In the genomic region with DNA sequence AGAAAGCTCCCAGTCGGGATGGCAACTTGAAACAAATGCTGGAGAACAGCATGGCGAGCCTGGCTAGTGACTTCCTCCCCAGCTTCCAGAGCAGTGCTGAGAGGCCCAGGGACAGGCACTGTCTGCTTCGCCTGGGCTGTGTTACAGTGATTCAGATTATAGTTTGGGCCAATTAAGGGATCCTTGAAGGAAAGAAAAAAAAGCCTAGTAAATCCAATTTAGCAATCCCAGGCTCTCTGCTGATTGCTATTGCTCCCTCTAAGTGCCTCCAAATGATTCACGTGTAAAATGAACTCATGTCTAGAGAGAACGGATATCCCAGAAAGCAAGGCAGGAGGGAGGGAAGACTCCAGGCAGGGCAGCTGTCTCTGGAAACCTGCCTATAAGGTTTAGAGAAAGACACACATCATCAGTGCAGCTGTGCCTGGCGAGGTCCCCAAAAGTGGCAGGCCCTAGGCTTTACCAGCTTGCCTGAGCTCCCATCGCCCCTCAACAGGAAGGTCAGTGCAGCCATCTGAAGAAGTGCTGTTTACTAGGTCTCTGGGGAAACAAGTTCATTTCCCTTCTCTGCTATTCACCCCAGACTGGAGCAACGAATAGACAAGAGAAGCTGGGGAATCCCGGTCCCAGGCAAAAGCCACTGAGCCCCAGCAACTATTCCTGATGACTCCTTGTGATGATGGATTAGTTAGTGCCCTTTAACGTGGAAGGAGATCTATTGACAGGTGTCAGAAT, we compare ENCODE assay signal across 15 mouse cellular contexts. TPM values are rescaled to one million over a fixed set of nuclear protein-coding genes. Genes with fewer than 3 reads are reported as not detected.
DNase-seq lines count a peak whose midpoint lies in the region; ATAC-seq and TF ChIP-seq lines count a peak whose summit lies in the region.
"Had no signal": no experiment of that assay in that cellular context is flagged by ENCODE, and none has a peak within 500 bp of the region (broad histone marks: within the 10 kb centered on the region; RNA-seq: fewer than 3 reads in every experiment).

No protein-coding gene starts in this region.

- no peaks in the 10 kb centered on the region for H3K27me3 ChIP-seq in embryonic facial prominence, embryonic 15.5 days
- no peaks in the 10 kb centered on the region for H3K27me3 ChIP-seq in embryonic facial prominence, embryonic 10.5 days (replicated peaks; ENCODE audit: low read depth, poor library complexity, severe bottlenecking)
- H3K27me3 ChIP-seq in heart, embryonic 15.5 days: no peaks in the 10 kb centered on the region
- H3K27me3 ChIP-seq in midbrain, postnatal 0 days (ENCODE audit: insufficient read depth, low read length): no peaks in the 10 kb centered on the region
- H3K27me3 ChIP-seq in midbrain, embryonic 13.5 days: no peaks in the 10 kb centered on the region
- H3K27me3 ChIP-seq: lung, embryonic 15.5 days; midbrain, embryonic 15.5 days had no signal

- WGBS in embryonic facial prominence, embryonic 15.5 days: 72% methylated on average over 10 of the region's 10 CpGs
- 86% methylated on average over 10 of the region's 10 CpGs for WGBS in embryonic facial prominence, embryonic 10.5 days
- 76% methylated on average over 10 of the region's 10 CpGs for WGBS in heart, embryonic 15.5 days
- WGBS in midbrain, postnatal 0 days: 80% methylated on average over 10 of the region's 10 CpGs
- whole genome bisulfite sequencing in midbrain, embryonic 13.5 days: 83% methylated on average over 10 of the region's 10 CpGs

- no peak overlapping the region for H3K9ac ChIP-seq in embryonic facial prominence, embryonic 15.5 days
- no peak overlapping the region for H3K9ac ChIP-seq in heart, embryonic 15.5 days
- no peak overlapping the region for H3K9ac ChIP-seq in midbrain, postnatal 0 days (replicated peaks; ENCODE audit: low read length, poor library complexity, severe bottlenecking)
- H3K9ac ChIP-seq in midbrain, embryonic 13.5 days (replicated peaks): no peak overlapping the region
- H3K9ac ChIP-seq: lung, embryonic 15.5 days; midbrain, embryonic 15.5 days had no signal

- no peak for DNase-seq in embryonic facial prominence, embryonic 10.5 days (ENCODE audit: low spot score)
- no peak for DNase-seq in heart, postnatal 14 days
- DNase-seq in midbrain, postnatal 0 days (ENCODE audit: low spot score): no peak
- DNase-seq: cerebellum, adult 9-10 months; kidney, postnatal 10 days; thymus, adult 18-20 months had no signal

- no peaks in the 10 kb centered on the region for H3K4me1 ChIP-seq in embryonic facial prominence, embryonic 15.5 days
- no peaks in the 10 kb centered on the region for H3K4me1 ChIP-seq in embryonic facial prominence, embryonic 10.5 days
- peaks cover 27% of the 10 kb centered on the region for H3K4me1 ChIP-seq in heart, embryonic 15.5 days (replicated peaks)
- no peaks in the 10 kb centered on the region for H3K4me1 ChIP-seq in midbrain, postnatal 0 days (ENCODE audit: insufficient read depth, low read length)
- peaks cover 10% of the 10 kb centered on the region; the same call in 1 of the 2 replicates for H3K4me1 ChIP-seq in midbrain, embryonic 13.5 days (replicated peaks)
- H3K4me1 ChIP-seq in cortical plate, adult 2 months (ENCODE audit: control insufficient read depth, insufficient read depth, low read length): peaks cover 19% of the 10 kb centered on the region
- H3K4me1 ChIP-seq: lung, embryonic 15.5 days; midbrain, embryonic 15.5 days had no signal

- peak overlapping the region; percentile 9; the same call in 1 of the 2 replicates for H3K27ac ChIP-seq in embryonic facial prominence, embryonic 15.5 days (replicated peaks)
- H3K27ac ChIP-seq in embryonic facial prominence, embryonic 10.5 days (replicated peaks): no peak overlapping the region
- peak overlapping the region; percentile 21; the same call in 1 of the 2 replicates for H3K27ac ChIP-seq in heart, embryonic 15.5 days
- H3K27ac ChIP-seq in midbrain, postnatal 0 days (ENCODE audit: low read depth, low read length): peak overlapping the region; percentile 55
- no peak overlapping the region for H3K27ac ChIP-seq in midbrain, embryonic 13.5 days
- H3K27ac ChIP-seq in cortical plate, adult 2 months (ENCODE audit: insufficient read depth, low read length): peak overlapping the region; percentile 63; the same call in 1 of the 2 replicates
- H3K27ac ChIP-seq: lung, embryonic 15.5 days; midbrain, embryonic 15.5 days had no signal

- peaks cover 61% of the 10 kb centered on the region for H3K36me3 ChIP-seq in embryonic facial prominence, embryonic 15.5 days
- H3K36me3 ChIP-seq in embryonic facial prominence, embryonic 10.5 days (replicated peaks): peaks cover 75% of the 10 kb centered on the region
- H3K36me3 ChIP-seq in heart, embryonic 15.5 days: peaks cover 59% of the 10 kb centered on the region
- peaks cover 32% of the 10 kb centered on the region for H3K36me3 ChIP-seq in midbrain, postnatal 0 days (ENCODE audit: insufficient read depth, low read length)
- peaks cover 71% of the 10 kb centered on the region for H3K36me3 ChIP-seq in midbrain, embryonic 13.5 days

- intact Hi-C loops in heart, postnatal 14 days (cut with DNase I): no loop called here

- no peak for TF ChIP-seq CTCF in midbrain, postnatal 0 days (IDR thresholded peaks at IDR 0.05)
- no peak for TF ChIP-seq CTCF in cortical plate, adult 2 months (IDR thresholded peaks at IDR 0.05; ENCODE audit: extremely low read depth, insufficient read depth, low read length)

- ATAC-seq in embryonic facial prominence, embryonic 15.5 days (ENCODE audit: insufficient number of reproducible peaks, low FRiP score, low TSS enrichment, low read depth): no peak
- no peak for ATAC-seq in heart, embryonic 15.5 days (replicated peaks; ENCODE audit: insufficient number of reproducible peaks, insufficient read depth, low FRiP score, low read depth)
- ATAC-seq in midbrain, postnatal 0 days (ENCODE audit: low FRiP score): no peak
- no peak for ATAC-seq in midbrain, embryonic 13.5 days
- no peak for ATAC-seq in megakaryocyte-erythroid progenitor cell, adult 5-6 weeks (replicated peaks; ENCODE audit: low FRiP score, low TSS enrichment, poor library complexity, severe bottlenecking)
- ATAC-seq: intestine, postnatal 0 days; midbrain, embryonic 15.5 days had no signal

- no peak overlapping the region for H3K4me3 ChIP-seq in embryonic facial prominence, embryonic 15.5 days (replicated peaks)
- H3K4me3 ChIP-seq in embryonic facial prominence, embryonic 10.5 days: no peak overlapping the region
- H3K4me3 ChIP-seq in heart, embryonic 15.5 days: no peak overlapping the region
- no peak overlapping the region for H3K4me3 ChIP-seq in midbrain, postnatal 0 days (ENCODE audit: low read depth, low read length)
- no peak overlapping the region for H3K4me3 ChIP-seq in midbrain, embryonic 13.5 days (replicated peaks)
- H3K4me3 ChIP-seq in cortical plate, adult 2 months (ENCODE audit: insufficient read depth, low read length): no peak overlapping the region
- H3K4me3 ChIP-seq: erythroblast, embryonic 14.5 days; lung, embryonic 15.5 days; midbrain, embryonic 15.5 days had no signal

- no peak overlapping the region for H3K4me2 ChIP-seq in embryonic facial prominence, embryonic 15.5 days (replicated peaks)
- H3K4me2 ChIP-seq in heart, embryonic 15.5 days: no peak overlapping the region
- H3K4me2 ChIP-seq in midbrain, postnatal 0 days (ENCODE audit: low read depth, low read length, poor library complexity, severe bottlenecking): no peak overlapping the region
- no peak overlapping the region for H3K4me2 ChIP-seq in midbrain, embryonic 13.5 days (replicated peaks)
- H3K4me2 ChIP-seq: lung, embryonic 15.5 days; midbrain, embryonic 15.5 days had no signal

- no peaks in the 10 kb centered on the region for H3K9me3 ChIP-seq in embryonic facial prominence, embryonic 15.5 days (replicated peaks)
- H3K9me3 ChIP-seq in embryonic facial prominence, embryonic 10.5 days: no peaks in the 10 kb centered on the region
- H3K9me3 ChIP-seq in heart, embryonic 15.5 days (replicated peaks): no peaks in the 10 kb centered on the region
- no peaks in the 10 kb centered on the region for H3K9me3 ChIP-seq in midbrain, postnatal 0 days (ENCODE audit: low read length)
- no peaks in the 10 kb centered on the region for H3K9me3 ChIP-seq in midbrain, embryonic 13.5 days
- H3K9me3 ChIP-seq: lung, embryonic 15.5 days; midbrain, embryonic 15.5 days had no signal

- TF ChIP-seq POLR2A in cortical plate, adult 2 months (IDR thresholded peaks at IDR 0.05; ENCODE audit: extremely low read depth, insufficient read depth, low read length): no peak

RNA-seq across cellular contexts. Expression of gene Litaf, which starts 25.0 kb away (rescaled TPM):
- polyA plus RNA-seq in embryonic facial prominence, embryonic 15.5 days (2015; fragmentation: Nextera tagmentation; extraction: Ambion mirVana): 107 and 110 TPM in 2 replicates
- 97.3 and 115 TPM in 2 replicates for polyA plus RNA-seq in embryonic facial prominence, embryonic 10.5 days (2016; fragmentation: Nextera tagmentation; extraction: Ambion mirVana)
- polyA plus RNA-seq in heart, embryonic 15.5 days (2015; fragmentation: Nextera tagmentation; extraction: Ambion mirVana): 66.8 and 75.0 TPM in 2 replicates
- total RNA-seq in heart, postnatal 14 days (2021): 10 to 100 TPM; 29.5 to 30.6 TPM
- 19.0 and 22.4 TPM in 2 replicates for total RNA-seq in midbrain, postnatal 0 days (2014; rRNA removed)
- polyA plus RNA-seq in midbrain, postnatal 0 days (2015; fragmentation: Nextera tagmentation; extraction: Ambion mirVana): 20.5 and 20.7 TPM in 2 replicates
- 31.5 and 33.5 TPM in 2 replicates for polyA plus RNA-seq in midbrain, embryonic 13.5 days (2015; fragmentation: Nextera tagmentation; extraction: Ambion mirVana)
- 37.0 and 45.0 TPM in 2 replicates for polyA plus RNA-seq in cortical plate, adult 2 months (2012; rRNA removed)
- total RNA-seq in megakaryocyte-erythroid progenitor cell, adult 5-6 weeks (2014; fragmentation: Nextera tagmentation): 5.4 and 6.6 TPM in 2 replicates
- 6.9 and 9.4 TPM in 2 replicates for total RNA-seq in megakaryocyte-erythroid progenitor cell, adult 5-6 weeks (2017)

RNA-seq across cellular contexts. Expression of gene Snn, which starts 30.3 kb away (rescaled TPM):
- 43.4 and 44.4 TPM in 2 replicates for polyA plus RNA-seq in embryonic facial prominence, embryonic 15.5 days (2015; fragmentation: Nextera tagmentation; extraction: Ambion mirVana)
- 56.5 and 59.5 TPM in 2 replicates for polyA plus RNA-seq in embryonic facial prominence, embryonic 10.5 days (2016; fragmentation: Nextera tagmentation; extraction: Ambion mirVana)
- 34.0 and 43.3 TPM in 2 replicates for polyA plus RNA-seq in heart, embryonic 15.5 days (2015; fragmentation: Nextera tagmentation; extraction: Ambion mirVana)
- 10 to 100 TPM; 33.5 to 37.4 TPM for total RNA-seq in heart, postnatal 14 days (2021)
- 241 and 278 TPM in 2 replicates for total RNA-seq in midbrain, postnatal 0 days (2014; rRNA removed)
- 122 and 130 TPM in 2 replicates for polyA plus RNA-seq in midbrain, postnatal 0 days (2015; fragmentation: Nextera tagmentation; extraction: Ambion mirVana)
- polyA plus RNA-seq in midbrain, embryonic 13.5 days (2015; fragmentation: Nextera tagmentation; extraction: Ambion mirVana): 133 and 140 TPM in 2 replicates
- 174 and 183 TPM in 2 replicates for polyA plus RNA-seq in cortical plate, adult 2 months (2012; rRNA removed)
- 0.52 and 7.4 TPM in 2 replicates for total RNA-seq in megakaryocyte-erythroid progenitor cell, adult 5-6 weeks (2014; fragmentation: Nextera tagmentation)
- total RNA-seq in megakaryocyte-erythroid progenitor cell, adult 5-6 weeks (2017): 0.09 and 1.6 TPM in 2 replicates

RNA-seq across cellular contexts. Expression of gene Txndc11, which starts 43.4 kb away (rescaled TPM):
- 39.2 and 39.7 TPM in 2 replicates for polyA plus RNA-seq in embryonic facial prominence, embryonic 15.5 days (2015; fragmentation: Nextera tagmentation; extraction: Ambion mirVana)
- polyA plus RNA-seq in embryonic facial prominence, embryonic 10.5 days (2016; fragmentation: Nextera tagmentation; extraction: Ambion mirVana): 27.9 and 28.7 TPM in 2 replicates
- 26.2 and 30.5 TPM in 2 replicates for polyA plus RNA-seq in heart, embryonic 15.5 days (2015; fragmentation: Nextera tagmentation; extraction: Ambion mirVana)
- total RNA-seq in heart, postnatal 14 days (2021): 10 to 100 TPM; 17.9 to 19.4 TPM
- 46.4 and 48.4 TPM in 2 replicates for total RNA-seq in midbrain, postnatal 0 days (2014; rRNA removed)
- 25.4 and 30.5 TPM in 2 replicates for polyA plus RNA-seq in midbrain, postnatal 0 days (2015; fragmentation: Nextera tagmentation; extraction: Ambion mirVana)
- polyA plus RNA-seq in midbrain, embryonic 13.5 days (2015; fragmentation: Nextera tagmentation; extraction: Ambion mirVana): 27.5 and 30.0 TPM in 2 replicates
- 24.2 and 25.2 TPM in 2 replicates for polyA plus RNA-seq in cortical plate, adult 2 months (2012; rRNA removed)
- 22.6 and 27.1 TPM in 2 replicates for total RNA-seq in megakaryocyte-erythroid progenitor cell, adult 5-6 weeks (2014; fragmentation: Nextera tagmentation)
- 21.2 and 27.5 TPM in 2 replicates for total RNA-seq in megakaryocyte-erythroid progenitor cell, adult 5-6 weeks (2017)

Comparison
In these comparisons a context has a peak if more than half of its experiments do, and no peak if none do; other contexts are left out.
1. H3K27ac ChIP-seq: peak in embryonic facial prominence, embryonic 15.5 days (single experiment), heart, embryonic 15.5 days (single experiment), midbrain, postnatal 0 days (single experiment) and cortical plate, adult 2 months (single experiment); none in embryonic facial prominence, embryonic 10.5 days (single experiment) and midbrain, embryonic 13.5 days (single experiment).